Mouse (Mus musculus) T-helper 1 cell (primary cell): ENCODE data around the gene Lrrc63.

Experiments used
- in situ Hi-C: fragments of 300-600 bp; cut with MboI, MseI; formaldehyde crosslinking; loops from one replicate; pipeline ENCODE4 v1.15.1; 2025; ENCODE audit warnings: high pct_unique_total_duplicates

Gene Lrrc63

DNA sequence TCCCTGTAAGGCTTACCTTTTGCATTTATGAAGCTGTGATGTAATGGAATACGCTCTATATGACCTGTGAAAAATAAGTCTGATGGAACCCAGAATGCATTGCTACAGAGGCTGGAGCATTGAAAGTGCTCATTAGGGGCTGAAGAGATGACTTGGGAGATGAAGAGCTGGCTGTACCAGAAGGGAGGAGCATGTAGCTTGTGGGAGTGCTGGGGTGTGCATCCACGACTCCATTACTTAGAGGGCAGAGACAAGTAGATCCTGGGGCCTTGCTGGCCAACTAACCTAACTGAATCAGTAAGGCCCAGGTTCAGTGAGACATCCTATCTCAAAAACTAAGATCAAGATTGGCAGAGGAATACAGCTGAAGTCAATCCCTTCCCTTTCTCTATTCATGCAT is 8.5 kb upstream of the Lrrc63 start:
- in situ Hi-C loops: no loop called here

DNA sequence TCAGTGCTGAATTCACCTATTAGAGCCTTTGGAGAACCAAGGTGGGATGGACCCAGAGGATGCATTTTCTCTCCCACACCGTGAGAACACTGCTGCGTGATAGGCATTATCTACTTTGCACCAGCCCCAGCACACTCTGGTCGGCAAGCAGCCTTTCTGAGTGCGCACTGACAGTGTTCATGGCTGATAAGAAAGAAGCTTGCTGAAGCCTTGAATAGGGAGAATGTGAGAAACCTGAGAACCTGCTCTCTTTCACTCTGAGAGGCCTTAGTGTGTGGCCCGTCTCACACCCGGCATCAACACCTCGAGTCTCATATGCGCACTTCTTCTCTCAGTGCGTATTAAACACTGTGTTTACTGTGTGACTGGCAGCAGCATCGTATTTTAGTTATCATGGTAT is 7.8 kb upstream of the Lrrc63 start:
- in situ Hi-C loops: no loop called here

DNA sequence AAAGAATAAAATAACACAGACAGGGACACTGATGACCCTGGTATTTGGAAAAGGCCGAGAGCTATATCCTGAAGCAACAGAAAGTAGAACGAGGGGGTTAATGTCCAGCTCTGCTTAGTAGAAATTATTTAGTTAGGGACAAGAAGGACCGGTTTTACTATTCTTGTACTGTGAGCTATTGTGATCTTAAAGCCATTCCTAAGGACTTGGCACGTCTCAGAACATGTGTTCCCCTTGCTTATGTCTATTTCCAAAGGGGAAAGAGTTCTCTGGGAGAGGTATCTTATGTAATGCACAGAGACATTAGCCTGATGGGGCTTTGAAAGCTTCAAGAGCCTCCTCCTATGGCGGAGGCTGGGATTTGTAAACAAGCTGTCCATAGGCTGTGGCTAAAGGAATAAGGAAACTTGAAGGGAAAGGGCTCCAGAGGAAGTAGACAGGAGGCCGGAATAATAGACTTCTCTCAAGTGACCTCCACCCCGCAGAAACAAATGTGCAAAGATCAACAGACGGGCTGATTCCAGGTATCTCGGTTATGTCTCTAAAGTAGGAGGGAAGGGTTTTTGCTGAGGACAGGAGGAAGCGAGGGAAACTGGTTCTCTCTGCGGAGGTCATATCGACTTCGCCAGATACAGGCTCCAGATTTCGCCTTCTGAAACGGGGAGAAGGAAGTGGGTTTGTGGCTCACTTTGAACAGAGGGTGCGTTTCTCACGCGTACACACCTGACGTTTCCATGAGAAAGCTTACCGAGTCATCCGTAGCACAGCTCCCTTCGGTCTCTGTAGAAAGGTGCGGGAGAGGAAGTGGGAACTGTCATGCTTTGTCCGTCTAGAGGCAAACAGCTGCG is 5.7 kb upstream of the Lrrc63 start:
- in situ Hi-C loops: no loop called here

DNA sequence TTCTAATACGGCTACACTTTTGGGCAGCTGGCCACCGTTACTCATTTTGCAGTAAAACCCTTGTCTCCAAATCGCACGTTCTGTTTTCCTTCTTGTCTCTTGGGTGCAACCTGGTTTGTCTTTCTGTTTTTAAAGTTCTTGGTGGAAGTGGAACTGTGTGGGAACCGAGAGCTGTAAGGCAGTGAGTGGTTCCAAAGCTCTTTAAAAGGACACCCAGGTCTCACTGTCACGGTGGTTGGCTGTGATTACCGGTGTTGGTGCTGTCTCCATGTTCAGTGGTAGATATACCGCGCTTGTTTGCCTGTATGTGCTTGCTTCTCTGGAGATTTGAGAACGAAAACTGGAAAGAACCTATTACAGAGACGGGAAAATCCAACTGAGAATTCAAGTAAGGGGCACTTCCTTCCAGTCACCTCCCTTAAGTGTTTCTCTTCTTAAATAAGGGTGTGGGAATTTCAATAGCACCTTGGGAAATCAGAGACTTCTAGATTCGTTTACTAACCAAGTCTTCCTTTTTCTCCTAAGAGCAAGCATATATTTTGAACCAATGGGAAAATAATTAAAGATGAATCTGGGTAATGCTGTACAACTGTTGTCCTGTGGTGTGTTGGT is 749 bp upstream of the Lrrc63 start:
- in situ Hi-C loops: loop anchor here (5.0 kb wide), 1 partner anchor 36 kb away; no protein-coding TSS in a partner anchor

DNA sequence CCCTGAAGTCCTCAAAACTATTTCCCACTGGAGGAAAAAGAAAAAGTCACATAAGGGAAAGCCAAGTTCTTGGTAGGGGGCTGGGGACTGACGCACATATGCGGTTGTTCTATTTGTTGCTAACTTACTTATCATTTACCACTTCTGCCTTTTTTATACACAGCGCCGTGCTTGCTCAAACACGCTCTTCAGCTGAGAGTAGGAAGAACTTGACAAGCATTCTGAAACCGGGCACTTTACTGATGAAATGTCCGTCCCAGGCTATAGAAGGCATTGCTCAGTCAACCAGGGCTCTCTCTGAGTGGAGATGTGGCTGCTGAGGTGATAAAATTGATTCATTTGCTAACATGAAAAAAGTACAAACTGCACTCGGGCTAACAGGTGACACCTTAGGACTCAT is 9.0 kb downstream of the Lrrc63 start:
- in situ Hi-C loops: no loop called here

DNA sequence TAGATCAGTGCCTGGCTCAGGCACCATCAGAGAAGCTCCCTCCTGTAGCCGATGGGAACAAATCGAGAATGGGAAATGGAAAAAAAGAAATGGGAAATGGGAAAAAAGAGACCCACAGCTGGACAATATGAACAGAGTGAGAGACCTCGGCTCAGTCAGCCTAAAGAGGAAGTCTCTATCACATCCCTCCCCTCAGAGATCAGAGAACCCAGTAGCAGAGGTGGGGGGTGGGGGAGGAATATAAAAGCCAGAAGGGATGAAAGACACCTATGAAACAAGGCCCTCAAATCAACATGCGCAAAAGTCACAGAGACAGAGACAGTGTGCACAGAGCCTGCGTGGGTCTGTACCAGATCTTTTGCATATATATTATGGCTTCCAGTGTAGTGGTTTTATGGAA is 27.7 kb downstream of the Lrrc63 start:
- in situ Hi-C loops: no loop called here

DNA sequence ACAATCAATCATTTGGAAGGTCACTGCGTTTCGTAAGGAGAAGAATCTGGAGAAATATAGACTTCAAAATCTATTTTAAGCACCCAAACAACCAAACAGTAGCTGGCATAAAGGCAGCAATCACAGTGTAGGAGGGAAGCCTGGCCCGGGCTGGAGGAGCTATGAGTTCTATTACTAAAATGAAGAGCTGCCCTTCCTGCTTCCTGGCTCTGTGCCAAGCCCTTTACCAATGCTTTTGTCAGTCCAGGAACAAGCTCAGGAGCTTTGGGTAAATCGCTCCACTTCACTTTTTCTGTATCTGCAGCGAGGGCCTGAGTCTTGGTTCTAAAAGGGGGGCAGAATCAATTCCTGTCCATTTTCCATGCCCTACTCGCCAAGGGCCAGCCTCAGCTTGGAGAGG is 52.7 kb downstream of the Lrrc63 start:
- in situ Hi-C loops: no loop called here

DNA sequence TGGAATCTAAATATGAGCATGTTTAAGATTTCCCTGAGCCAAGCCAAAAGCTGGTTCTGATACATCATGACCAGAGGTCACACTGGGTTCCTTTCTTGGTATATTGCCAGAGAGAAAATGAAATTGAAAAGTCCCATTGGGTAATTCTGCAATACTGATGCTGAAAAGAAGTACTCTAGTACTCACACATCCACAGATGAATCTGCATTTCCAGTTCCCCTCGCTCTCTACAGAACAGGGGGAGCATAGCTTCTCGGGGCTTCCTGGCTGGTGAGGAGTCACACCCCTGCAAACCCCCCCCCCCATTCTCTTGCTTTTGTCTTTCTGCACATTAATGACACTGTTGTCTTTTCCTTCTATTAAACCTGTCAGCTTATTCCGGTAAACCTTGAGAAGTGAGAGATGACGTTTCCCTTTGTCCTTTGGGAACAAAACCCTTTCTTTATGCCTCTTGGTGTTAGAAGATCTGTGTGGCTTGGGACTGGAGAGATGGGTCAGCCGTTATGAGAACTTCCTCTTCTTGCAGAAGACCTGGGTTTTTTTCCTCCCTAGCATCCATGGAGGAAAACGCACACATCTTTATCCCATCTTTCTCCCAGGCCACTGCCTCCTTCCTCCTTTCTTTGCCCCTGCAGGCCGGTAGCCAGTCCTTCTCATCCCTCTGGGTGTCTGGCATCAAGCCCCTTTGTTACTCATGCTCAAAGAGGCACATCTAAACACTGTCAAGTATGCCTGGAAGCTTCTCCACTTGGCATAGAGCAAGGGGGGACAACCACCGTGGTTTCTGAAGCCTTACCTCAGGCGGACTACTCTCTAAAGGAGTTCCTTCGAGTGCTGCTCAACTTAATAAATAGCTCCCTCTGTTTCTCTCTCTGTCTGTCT is 55.1 kb downstream of the Lrrc63 start:
- in situ Hi-C loops: no loop called here

DNA sequence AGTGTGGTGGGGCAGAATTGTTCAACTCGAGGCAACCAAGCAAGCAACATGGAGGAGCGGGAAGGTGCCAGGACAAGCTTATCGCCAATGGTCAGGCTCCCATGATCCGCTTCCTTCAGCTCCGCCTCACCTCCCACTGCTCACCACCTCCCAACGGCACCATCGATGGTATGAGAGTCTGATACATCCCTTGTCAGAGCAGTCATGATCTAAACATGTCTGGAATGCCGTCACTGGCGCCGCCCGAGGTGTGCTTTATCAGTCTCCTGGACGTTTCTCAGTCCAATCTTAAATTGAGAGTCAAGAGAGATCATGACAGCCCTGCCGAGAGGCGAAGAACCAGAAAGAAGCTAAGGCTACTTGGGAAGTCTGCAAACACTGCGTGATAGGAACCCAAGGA is 59.6 kb downstream of the Lrrc63 start:
- in situ Hi-C loops: no loop called here

DNA sequence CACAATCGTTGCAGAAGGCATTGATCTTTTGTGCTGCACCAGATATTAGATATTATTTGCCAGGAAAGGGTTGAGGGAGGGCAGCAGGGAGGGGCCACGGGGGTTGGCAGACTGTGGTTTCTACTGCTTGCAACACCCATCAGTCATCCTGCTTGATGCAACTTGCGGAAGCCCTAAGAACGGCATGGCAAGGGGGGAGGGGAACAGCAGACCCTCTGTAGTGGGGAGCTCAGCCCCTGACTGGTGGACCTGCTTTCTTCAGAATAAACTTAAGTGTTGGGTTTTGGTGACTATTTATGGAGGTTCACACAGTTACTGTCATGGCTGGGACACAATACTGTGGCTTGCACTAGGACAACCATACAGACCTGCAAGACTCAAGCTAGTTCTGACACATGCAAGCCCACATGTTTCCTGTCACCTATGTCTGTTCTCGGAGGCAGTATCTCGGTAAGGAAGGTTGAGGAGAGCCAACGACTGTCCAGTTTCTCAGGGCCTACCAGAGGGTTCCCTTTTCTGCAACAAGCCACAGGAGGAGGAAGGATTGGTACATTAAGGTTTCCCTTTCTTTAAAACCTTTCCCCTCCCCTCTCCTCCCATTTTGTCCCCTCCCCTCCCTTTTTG is 61.2 kb downstream of the Lrrc63 start:
- in situ Hi-C loops: loop anchor here (10.0 kb wide), 1 partner anchor 215 kb away; the partner anchor contains the start of gene Zc3h13

DNA sequence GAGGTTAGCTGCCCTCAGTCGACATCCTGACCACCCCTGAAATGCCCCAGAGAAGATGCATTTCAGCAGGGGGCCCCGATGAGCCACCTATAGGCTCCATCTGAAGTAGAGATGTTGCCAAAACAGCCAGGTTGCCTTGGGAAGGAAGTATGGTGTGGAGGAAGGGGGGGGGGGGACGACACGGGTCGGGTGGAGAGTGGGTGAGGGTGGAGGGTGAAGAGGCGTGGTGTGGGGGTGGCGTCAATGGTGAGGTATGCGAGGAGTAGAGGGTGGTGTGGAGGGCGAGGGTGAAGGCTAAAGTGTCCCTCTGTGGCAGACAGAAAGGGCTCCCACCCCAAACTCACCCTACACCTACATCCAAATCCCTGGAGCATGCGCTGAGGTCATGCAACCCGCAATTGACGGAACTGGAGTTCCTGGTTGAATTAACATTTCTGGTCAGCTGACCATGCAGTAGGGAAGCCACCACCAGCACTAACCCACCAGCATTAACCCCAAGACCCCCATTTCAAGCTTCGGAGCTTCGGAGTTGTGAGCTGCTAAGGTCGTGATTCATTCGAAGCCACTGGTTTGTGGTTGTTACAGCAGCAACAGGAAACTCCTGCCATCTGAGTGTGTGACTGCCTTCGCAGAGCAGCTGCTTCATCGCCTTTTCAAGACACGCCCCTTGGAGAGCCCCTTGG is 62.1 kb downstream of the Lrrc63 start:
- in situ Hi-C loops: loop anchor here (10.0 kb wide), 1 partner anchor 216 kb away; the partner anchor contains the start of gene Zc3h13

DNA sequence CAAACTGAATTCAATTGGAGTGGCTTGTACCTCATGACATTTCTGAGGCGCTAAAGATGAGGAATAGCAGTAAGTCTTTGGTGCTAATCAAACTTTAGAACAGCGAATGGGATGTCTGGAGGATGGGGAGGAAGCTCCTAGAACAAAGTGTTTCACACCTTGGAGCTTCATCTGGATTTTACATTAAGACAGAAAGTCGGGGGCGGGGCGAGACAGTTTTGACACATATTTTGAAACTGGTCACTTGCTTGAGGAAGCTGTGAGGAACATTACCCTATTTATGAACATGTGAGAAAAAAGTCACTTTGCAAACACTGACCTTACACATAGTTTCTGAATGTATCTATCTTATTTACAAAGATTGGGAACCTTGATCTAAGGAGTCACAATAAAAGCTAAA is 65.5 kb downstream of the Lrrc63 start:
- in situ Hi-C loops: loop anchor here (10.0 kb wide), 1 partner anchor 220 kb away; the partner anchor contains the start of gene Zc3h13

DNA sequence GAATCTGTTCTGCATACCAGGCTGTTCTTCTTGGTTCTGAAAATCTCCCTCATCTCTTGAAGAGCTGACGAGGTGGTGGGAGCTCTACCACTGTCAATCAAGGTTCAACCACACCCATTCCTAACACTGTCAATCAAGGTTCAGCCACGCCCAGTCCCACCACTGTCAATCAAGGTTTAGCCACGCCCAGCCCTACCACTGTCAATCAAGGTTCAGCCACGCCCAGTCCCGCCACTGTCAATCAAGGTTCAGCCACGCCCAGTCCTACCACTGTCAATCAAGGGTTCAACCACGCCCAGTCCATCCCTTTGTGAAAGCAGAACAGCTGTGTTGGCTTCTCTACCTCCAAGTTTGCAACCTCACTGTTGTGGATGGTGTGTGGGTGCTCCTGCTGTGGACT is 66.2 kb downstream of the Lrrc63 start:
- in situ Hi-C loops: loop anchor here (10.0 kb wide), 1 partner anchor 220 kb away; the partner anchor contains the start of gene Zc3h13

DNA sequence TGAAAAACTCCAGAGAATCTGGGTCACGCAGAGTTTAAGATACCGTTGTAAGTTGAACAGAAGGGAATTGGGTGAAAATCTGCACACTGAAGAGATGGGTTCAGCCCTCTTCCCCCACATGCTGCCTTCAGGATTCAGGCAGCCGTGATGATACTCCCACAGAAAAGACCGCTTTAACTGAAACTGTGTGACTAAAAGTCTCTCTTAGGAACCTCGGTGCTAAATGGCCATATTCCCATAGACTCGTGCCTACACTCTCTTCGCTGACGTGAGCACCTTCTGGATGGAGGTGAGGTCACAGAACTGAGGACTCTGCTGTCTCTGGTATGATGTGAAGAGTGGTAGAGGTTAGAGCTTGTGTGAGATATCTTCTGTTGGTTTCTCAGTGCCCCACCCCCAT is 66.7 kb downstream of the Lrrc63 start:
- in situ Hi-C loops: loop anchor here (10.0 kb wide), 1 partner anchor 221 kb away; the partner anchor contains the start of gene Zc3h13

DNA sequence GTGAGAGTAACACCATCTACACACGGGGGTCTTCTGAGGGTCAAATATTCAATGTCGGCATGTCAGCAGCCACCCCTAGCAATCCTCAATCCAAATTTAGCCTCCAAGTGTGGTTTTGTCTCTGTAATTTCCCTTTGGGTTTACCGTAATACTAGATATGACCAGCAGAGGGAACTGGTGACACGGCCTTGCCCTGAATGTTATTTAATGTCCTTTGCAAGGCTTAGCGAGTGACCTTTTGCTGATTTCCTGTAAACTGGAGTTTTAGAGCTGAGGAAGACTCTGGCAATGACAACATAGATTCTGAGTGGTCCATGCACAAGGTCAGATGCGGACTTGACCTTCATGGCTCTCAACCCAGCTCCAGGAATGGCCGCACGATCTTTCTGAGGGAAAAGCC is 70.1 kb downstream of the Lrrc63 start:
- in situ Hi-C loops: loop anchor here (10.0 kb wide), 1 partner anchor 224 kb away; the partner anchor contains the start of gene Zc3h13

DNA sequence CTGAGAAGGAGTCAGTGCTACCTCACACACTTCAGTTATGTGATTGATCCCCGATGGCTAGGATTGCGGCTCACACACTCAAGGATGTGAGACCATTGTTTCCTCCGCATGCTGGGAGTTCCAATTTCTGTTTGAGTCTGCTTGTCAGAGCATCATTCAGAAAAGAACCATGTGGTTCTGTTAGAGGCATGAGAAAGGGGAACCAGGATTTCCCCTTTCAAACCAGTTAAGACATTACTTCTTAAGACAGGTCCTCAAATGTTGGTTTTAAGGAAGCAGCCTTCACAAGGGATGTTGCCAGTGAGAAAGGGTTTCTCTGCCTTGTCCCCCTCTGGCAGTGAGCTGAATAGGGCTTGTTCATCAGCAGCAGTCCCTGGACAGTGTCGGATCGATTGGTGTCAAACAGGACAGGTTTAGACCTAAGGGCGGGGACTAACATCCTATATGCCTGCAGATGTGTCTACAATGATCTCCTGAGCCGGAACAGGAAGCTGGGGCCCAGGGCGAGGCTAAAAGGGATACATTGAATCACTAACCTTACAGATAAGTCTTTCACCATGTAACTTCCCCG is 73.7 kb downstream of the Lrrc63 start:
- in situ Hi-C loops: no loop called here

DNA sequence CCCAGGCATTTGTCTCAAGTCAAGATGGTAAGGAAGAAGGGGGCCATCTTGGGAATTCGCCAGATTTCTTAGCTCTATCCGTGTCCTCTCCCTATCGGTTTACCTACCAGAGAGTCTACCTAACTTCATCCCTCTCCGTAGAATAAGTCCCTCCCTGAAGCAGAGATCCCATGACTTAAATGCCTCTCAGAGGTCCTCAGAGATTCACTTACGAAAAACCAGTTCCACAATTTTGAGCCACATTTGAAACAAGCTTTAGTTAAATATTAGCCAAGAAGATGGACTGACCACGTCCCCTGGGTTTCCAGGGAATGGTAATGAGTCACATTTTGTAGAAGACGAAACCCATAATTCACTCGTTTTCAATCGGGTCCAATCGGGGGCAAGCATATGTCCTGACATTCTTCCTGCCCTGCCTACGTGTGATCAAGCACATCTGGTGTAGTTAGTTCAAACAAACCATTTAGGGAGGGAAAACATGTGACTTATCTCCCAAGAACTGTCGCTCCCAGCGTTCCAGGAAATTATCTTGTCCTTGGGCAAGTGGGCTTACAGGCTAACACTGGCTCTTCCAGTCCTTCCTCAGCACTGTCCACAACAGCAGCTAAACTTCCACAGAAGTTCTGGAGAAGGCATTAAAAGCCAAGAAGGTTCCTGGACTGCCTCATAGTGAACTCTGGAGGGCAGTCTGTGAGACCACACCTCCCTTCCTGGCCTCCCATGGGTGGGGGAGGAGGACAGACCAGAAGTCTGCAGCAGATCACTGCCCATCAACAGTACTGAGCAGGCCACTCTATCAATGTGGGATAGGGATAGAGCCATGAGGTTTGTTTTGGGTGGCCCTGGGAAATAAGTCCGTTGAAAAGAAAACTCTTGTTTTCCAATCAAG is 76.0 kb downstream of the Lrrc63 start:
- in situ Hi-C loops: no loop called here

DNA sequence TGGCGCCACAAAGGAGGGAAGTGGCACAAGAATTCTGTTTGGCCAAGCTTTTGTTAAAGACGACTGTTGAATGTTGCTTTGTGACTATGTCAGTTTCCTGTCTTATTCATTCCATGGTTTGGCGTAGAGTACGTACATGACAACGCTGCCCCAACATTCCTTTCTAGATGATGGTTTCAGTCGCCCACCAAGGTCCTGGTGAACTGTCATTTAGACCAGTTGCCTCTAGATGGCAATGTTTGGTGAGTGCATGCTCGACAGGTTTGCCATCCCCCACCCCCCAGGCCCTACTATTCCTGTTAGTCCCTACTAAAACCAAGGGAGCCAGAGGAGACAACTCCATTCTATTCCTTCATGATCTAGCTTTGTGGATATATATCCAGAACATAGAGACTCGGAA is 78.2 kb downstream of the Lrrc63 start:
- in situ Hi-C loops: no loop called here

DNA sequence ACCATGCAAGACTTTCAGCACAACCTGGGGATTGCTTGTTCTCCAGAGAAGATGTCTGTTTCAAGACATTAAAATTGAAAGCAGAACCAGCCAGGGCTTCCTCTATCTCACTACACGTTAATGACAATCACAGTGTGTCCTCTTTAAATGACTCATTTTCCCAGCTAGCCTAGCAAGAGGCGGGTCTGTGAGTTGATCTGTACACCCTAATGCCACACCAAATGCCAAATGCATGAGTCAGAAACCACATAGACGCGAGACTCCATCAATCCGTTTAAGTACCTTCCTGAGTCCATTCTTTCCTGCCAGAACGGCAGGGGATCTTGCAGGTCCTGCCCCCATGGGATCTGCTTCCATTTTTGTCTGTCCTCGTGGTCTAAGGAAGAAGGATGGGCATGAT is 85.5 kb downstream of the Lrrc63 start:
- in situ Hi-C loops: no loop called here
